Mouse (Mus musculus) MEL (cell line): ENCODE measurements around the gene Ythdc1.

Source experiments
- E2F4 ChIP-seq: IDR thresholded peaks from 2 replicates; pipeline ENCODE4 v1.6.1; 2011; ENCODE audit warnings: low read depth, low read length, improper control_type of control experiment, borderline replicate concordance
- POLR2A ChIP-seq, 2 experiments: IDR thresholded peaks; 2 replicates each; pipeline ENCODE4 v1.6.1; 2011 to 2012; ENCODE audit warnings: low read length in 2 of 2, mild to moderate bottlenecking in 2 of 2, control low read depth in 1 of 2, improper control_type of control experiment in 1 of 2, low read depth in 1 of 2, moderate library complexity in 1 of 2; ENCODE audit not compliant: control insufficient read depth in 1 of 2, insufficient read depth in 1 of 2, poor library complexity in 1 of 2
- POLR2AphosphoS5 ChIP-seq: IDR thresholded peaks from 2 replicates; pipeline ENCODE4 v1.6.1; 2012; ENCODE audit warnings: low read depth, borderline replicate concordance, mild to moderate bottlenecking, inconsistent platforms, low read length, moderate library complexity, mixed read lengths

GRCm38 (mm10) chr5:86792807-86793206 is 11.2 kb upstream of the Ythdc1 start:
- TF ChIP-seq E2F4 (no peak), POLR2AphosphoS5 (no peak), POLR2A (IDR thresholded peaks at IDR 0.05; ENCODE audit: control insufficient read depth in 1 of 2, insufficient read depth in 1 of 2, low read depth in 1 of 2, low read length in 2 of 2, poor library complexity in 1 of 2) (no peak)
